Mouse (Mus musculus): ENCODE measurements around the gene Ndufs5. TPM values are rescaled to one million over a fixed set of nuclear protein-coding genes. Genes with fewer than 3 reads are reported as not detected.

Ndufs5 gene
- 28.6 TPM for polyA plus RNA-seq (2014; fragmentation: Illumina TruSeq; extraction: RNeasy Lipid Tissue Mini Kit (QIAGEN cat#74804); ENCODE audit: low read depth, low replicate concordance)

DNA sequence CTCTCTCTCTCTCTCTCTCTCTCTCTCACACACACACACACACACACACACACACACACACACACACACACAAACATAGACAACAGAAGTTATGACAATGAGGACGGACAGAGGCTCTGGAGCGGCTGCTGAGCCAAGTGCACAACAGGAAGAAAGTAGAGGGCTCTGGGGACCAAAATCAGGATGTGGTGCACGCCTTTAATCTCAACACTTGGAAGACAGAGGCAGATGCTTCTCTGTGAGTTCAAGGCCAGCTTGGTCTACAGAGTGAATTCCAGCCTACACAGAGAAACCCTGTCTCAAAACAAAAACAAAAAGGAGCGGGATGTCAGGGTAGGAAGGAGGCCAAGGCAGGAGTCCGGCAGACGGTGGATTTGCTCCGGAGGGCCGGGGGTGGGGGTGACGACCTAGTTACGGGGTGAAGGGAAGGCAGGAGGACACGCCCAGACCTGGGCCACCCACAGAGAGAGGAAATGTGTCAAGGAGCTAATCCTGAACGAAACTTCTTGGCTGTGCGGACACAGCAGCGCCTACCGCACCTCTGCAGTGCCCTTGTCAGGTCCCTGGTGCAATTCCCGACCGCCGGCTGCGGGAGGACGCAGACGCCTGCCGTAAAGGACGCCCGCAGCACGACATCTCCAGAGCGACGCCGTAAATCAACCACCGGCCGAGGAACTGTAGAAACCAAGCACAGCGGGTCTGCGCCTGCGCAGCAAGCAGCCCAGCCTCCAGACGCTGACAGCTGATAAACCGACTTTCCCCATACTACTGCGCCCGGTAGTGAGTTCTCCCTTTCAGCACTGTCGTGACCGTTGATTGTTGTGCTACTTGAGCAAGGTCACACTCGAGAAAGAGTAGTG lies at the start of gene Ndufs5:
Ndufs5 (minus strand) TSS at position 629 of the 860 bp plus-strand sequence.

DNA sequence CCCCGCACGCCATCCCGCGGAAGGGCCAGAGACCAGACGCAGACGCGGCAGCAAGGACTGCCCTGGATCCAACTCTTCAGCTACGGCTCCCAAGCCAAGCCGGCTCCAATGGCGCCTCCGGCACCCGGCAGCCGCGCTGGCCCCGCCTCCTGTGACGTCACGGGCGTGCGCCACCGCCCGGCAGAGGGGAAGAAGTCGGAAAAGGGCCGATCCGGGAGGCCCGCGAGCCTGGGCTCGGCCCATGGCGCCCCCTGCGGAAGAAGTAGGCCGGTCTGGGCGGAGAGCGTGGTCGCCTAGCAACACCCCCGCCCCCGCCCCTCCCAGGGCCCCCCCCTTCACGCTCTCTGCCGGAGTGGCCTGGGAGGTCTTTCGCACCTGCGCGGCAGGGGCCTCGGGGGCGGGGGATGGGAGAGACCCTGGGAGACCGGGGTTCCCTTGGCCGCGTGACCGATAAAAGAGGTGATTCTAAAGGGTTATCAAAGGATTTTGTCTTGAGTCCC lies 32.2 kb upstream of the Ndufs5 start, which contains the start of gene Akirin1:
Akirin1 (minus strand) TSS at position 194 of the 500 bp plus-strand sequence.

DNA sequence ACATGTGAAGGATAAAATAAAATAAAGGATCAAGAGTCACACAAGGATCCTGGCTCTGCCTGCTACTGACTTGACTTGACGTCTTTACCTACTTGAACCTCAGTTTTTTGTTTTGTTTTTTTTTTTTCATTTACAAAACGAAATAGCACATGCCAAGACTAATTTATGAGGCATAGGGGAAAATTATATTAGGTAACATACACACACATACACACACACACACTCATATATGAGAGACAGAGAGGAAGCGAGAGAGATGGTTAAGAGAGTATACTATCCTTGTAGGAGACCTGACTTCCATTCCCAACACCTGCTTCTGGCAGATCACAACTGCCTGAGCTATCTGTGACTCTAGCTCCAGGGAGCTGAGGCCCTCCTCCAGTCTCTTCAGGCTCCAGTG lies 33.7 kb downstream of the Ndufs5 start, which contains the start of gene Macf1:
Macf1 (minus strand) TSS at position 101 of the 400 bp plus-strand sequence.

Other genes with a start within 250 kb of the Ndufs5 start
- gene Macf1, start 33.8 kb downstream of the Ndufs5 start, polyA plus RNA-seq (2014; fragmentation: Illumina TruSeq; extraction: RNeasy Lipid Tissue Mini Kit (QIAGEN cat#74804); ENCODE audit: low read depth, low replicate concordance), result 216 TPM
- 183 TPM for gene Akirin1, start 32.1 kb upstream of the Ndufs5 start, polyA plus RNA-seq (2014; fragmentation: Illumina TruSeq; extraction: RNeasy Lipid Tissue Mini Kit (QIAGEN cat#74804); ENCODE audit: low read depth, low replicate concordance)
- 1.9 TPM for gene Rhbdl2, start 69.7 kb upstream of the Ndufs5 start, polyA plus RNA-seq (2014; fragmentation: Illumina TruSeq; extraction: RNeasy Lipid Tissue Mini Kit (QIAGEN cat#74804); ENCODE audit: low read depth, low replicate concordance)
- not detected for gene 4933427I04Rik, start 141.5 kb upstream of the Ndufs5 start, polyA plus RNA-seq (2014; fragmentation: Illumina TruSeq; extraction: RNeasy Lipid Tissue Mini Kit (QIAGEN cat#74804); ENCODE audit: low read depth, low replicate concordance)
- 159 TPM for gene Mycbp, start 186.6 kb upstream of the Ndufs5 start, polyA plus RNA-seq (2014; fragmentation: Illumina TruSeq; extraction: RNeasy Lipid Tissue Mini Kit (QIAGEN cat#74804); ENCODE audit: low read depth, low replicate concordance)
- gene Rragc, start 199.2 kb upstream of the Ndufs5 start, polyA plus RNA-seq (2014; fragmentation: Illumina TruSeq; extraction: RNeasy Lipid Tissue Mini Kit (QIAGEN cat#74804); ENCODE audit: low read depth, low replicate concordance), result 373 TPM
- not detected for gene 4930535I16Rik, start 199.8 kb upstream of the Ndufs5 start, polyA plus RNA-seq (2014; fragmentation: Illumina TruSeq; extraction: RNeasy Lipid Tissue Mini Kit (QIAGEN cat#74804); ENCODE audit: low read depth, low replicate concordance)